Mouse (Mus musculus) frontal cortex, postnatal 25 days (tissue): ENCODE results near the gene Gm6040.

Source experiments
- DNase-seq, 2 experiments: peaks; one replicate each; pipeline ENCODE4 v3.0.0; 2022; ENCODE audit warnings: low spot score in 2 of 2

The Gm6040 gene

GRCm38 (mm10) chr8:20921971-20922370 lies at the start of gene Gm6040:
Gm6040 (minus strand) TSS chr8:20922071.
- no peak for DNase-seq

- no peak for DNase-seq
Measured at GRCm38 (mm10) chr8:20964531-20964930, 42.7 kb upstream of the Gm6040 start.

GRCm38 (mm10) chr8:20944610-20945009 lies 22.7 kb upstream of the Gm6040 start, which contains the start of gene AY761185:
AY761185 (minus strand) TSS chr8:20944710.
- no peak for DNase-seq

GRCm38 (mm10) chr8:20912288-20912687 lies 9.6 kb downstream of the Gm6040 start:
- DNase-seq = no peak

- no peak for DNase-seq
Measured at GRCm38 (mm10) chr8:20908256-20908655, 13.6 kb downstream of the Gm6040 start.

- no peak for DNase-seq
Measured at GRCm38 (mm10) chr8:20907119-20907518, 14.8 kb downstream of the Gm6040 start.

- DNase-seq = no peak
Measured at GRCm38 (mm10) chr8:20902527-20902926, 19.3 kb downstream of the Gm6040 start, which contains the start of gene Gm15056. Gm15056 (minus strand) TSS chr8:20902627.

- no peak for DNase-seq
Measured at GRCm38 (mm10) chr8:20892369-20892768, 29.5 kb downstream of the Gm6040 start, which contains the start of gene Defb33. Defb33 (plus strand) TSS chr8:20892669.

- DNase-seq = no peak
Measured at GRCm38 (mm10) chr8:20874608-20875007, 47.3 kb downstream of the Gm6040 start.
